ENCODE assay signal across 10 mouse cellular contexts in the genomic region with DNA sequence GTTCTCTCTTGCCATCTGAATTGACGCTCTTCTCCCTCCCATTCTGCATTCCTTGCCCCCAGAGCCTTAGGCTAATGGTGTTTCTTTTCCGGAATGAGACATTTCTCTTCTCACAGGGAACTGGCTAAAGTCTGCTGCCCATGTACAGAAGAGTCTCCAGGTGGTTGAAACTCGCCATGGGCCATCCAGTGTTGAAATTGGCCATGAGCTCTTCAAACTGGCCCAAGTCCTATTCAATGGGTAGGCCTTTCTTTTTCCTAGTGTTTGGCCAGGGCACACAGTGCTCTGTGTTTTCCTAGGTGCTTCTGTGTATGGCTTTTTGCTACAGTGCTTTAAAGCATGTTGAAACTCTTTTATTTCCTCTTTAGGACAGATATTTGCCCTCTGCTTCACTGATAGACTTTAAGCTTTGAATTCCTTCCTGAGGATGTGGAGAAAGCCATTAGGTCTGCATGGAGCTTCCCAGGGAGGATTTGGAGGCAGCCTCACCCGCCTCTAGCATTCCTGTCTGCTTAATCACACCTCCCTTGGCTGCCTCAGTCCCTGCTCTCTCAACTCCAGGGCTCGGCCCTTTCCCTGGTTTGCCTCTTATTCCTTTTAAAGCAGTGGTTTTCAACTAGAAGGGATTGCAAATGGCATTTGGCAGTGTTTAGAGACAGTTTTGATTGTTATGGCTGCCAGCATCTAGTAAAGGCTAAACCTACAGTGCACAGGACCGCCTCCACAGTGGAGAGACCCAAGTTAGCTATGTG. TPM values are rescaled to one million over a fixed set of nuclear protein-coding genes. Genes with fewer than 3 reads are reported as not detected.
A peak's percentile ranks its signal among the peaks of the same experiment; 100 is the strongest.
DNase-seq lines count a peak whose midpoint lies in the region; ATAC-seq and TF ChIP-seq lines count a peak whose summit lies in the region.
"Had no signal": no experiment of that assay in that cellular context is flagged by ENCODE, and none has a peak within 500 bp of the region (broad histone marks: within the 10 kb centered on the region; RNA-seq: fewer than 3 reads in every experiment).

No protein-coding gene starts in this region.

- H3K4me3 ChIP-seq in embryonic facial prominence, embryonic 15.5 days (replicated peaks) = no peak overlapping the region
- no peak overlapping the region for H3K4me3 ChIP-seq in embryonic facial prominence, embryonic 10.5 days
- no peak overlapping the region for H3K4me3 ChIP-seq in C2C12 (ENCODE audit: insufficient read depth, poor library complexity, severe bottlenecking)
- H3K4me3 ChIP-seq in lung, embryonic 16.5 days (ENCODE audit: low read length) = no peak overlapping the region
- no peak overlapping the region for H3K4me3 ChIP-seq in hindbrain, embryonic 10.5 days

- peak overlapping the region; percentile 24 for H3ac ChIP-seq in C2C12 (ENCODE audit: control insufficient read depth, insufficient read length, low read depth)

- H3K79me3 ChIP-seq in C2C12 (ENCODE audit: low read depth) = peaks cover 2% of the 10 kb centered on the region

- no peak overlapping the region for H3K9ac ChIP-seq in embryonic facial prominence, embryonic 15.5 days
- no peak overlapping the region for H3K9ac ChIP-seq in lung, embryonic 16.5 days (ENCODE audit: low read length)

- H3K27me3 ChIP-seq in embryonic facial prominence, embryonic 15.5 days = no peaks in the 10 kb centered on the region
- no peaks in the 10 kb centered on the region for H3K27me3 ChIP-seq in embryonic facial prominence, embryonic 10.5 days (replicated peaks; ENCODE audit: low read depth, poor library complexity, severe bottlenecking)
- H3K27me3 ChIP-seq in C2C12 (ENCODE audit: control insufficient read depth, insufficient read depth, insufficient read length) = no peaks in the 10 kb centered on the region
- H3K27me3 ChIP-seq in lung, embryonic 16.5 days (ENCODE audit: control insufficient read depth, insufficient read depth, low read depth, low read length) = no peaks in the 10 kb centered on the region
- H3K27me3 ChIP-seq in hindbrain, embryonic 10.5 days (ENCODE audit: insufficient read depth, poor library complexity, severe bottlenecking) = no peaks in the 10 kb centered on the region

- no peak for DNase-seq in embryonic facial prominence, embryonic 10.5 days (ENCODE audit: low spot score)
- peak; percentile 42 for DNase-seq in heart, adult 8-10 months (ENCODE audit: low spot score)
- no peak for DNase-seq in hindbrain, embryonic 10.5 days (ENCODE audit: low spot score)
- DNase-seq in thymus, postnatal 36 days = no peak
- no peak for DNase-seq in testis, postnatal 10 days (ENCODE audit: low spot score)

- ATAC-seq in embryonic facial prominence, embryonic 15.5 days (ENCODE audit: insufficient number of reproducible peaks, low FRiP score, low TSS enrichment, low read depth) = no peak
- peak; percentile 56; the same call in 1 of the 2 replicates for ATAC-seq in lung, embryonic 16.5 days (ENCODE audit: low read depth)

- H3K4me2 ChIP-seq in embryonic facial prominence, embryonic 15.5 days (replicated peaks) = no peak overlapping the region
- H3K4me2 ChIP-seq in lung, embryonic 16.5 days (ENCODE audit: low read depth, low read length) = no peak overlapping the region

- H3K4me1 ChIP-seq in embryonic facial prominence, embryonic 15.5 days = peaks cover 8% of the 10 kb centered on the region
- H3K4me1 ChIP-seq in embryonic facial prominence, embryonic 10.5 days = 0 out of 2 replicates have a peak, but pooled peaks cover 3% of the 10 kb centered on the region
- no peaks in the 10 kb centered on the region; the same call in 1 of the 2 replicates for H3K4me1 ChIP-seq in lung, embryonic 16.5 days (replicated peaks; ENCODE audit: control insufficient read depth, insufficient read depth, low read length)
- H3K4me1 ChIP-seq in hindbrain, embryonic 10.5 days (replicated peaks) = no peaks in the 10 kb centered on the region

- peaks cover 21% of the 10 kb centered on the region for H3K79me2 ChIP-seq in C2C12 (ENCODE audit: control insufficient read depth, insufficient read depth)

- 56% methylated on average over 6 of the region's 6 CpGs for whole genome bisulfite sequencing in embryonic facial prominence, embryonic 15.5 days
- 75% methylated on average over 6 of the region's 6 CpGs for WGBS in embryonic facial prominence, embryonic 10.5 days
- WGBS in lung, embryonic 16.5 days = 60% methylated on average over 6 of the region's 6 CpGs
- WGBS in hindbrain, embryonic 10.5 days = 82% methylated on average over 6 of the region's 6 CpGs

- H3K9me3 ChIP-seq in embryonic facial prominence, embryonic 15.5 days (replicated peaks) = no peaks in the 10 kb centered on the region
- no peaks in the 10 kb centered on the region for H3K9me3 ChIP-seq in embryonic facial prominence, embryonic 10.5 days
- no peaks in the 10 kb centered on the region for H3K9me3 ChIP-seq in lung, embryonic 16.5 days (ENCODE audit: control insufficient read depth, low read length)
- H3K9me3 ChIP-seq in hindbrain, embryonic 10.5 days = no peaks in the 10 kb centered on the region

- H3K36me3 ChIP-seq in embryonic facial prominence, embryonic 15.5 days = no peaks in the 10 kb centered on the region; the same call in 1 of the 2 replicates
- H3K36me3 ChIP-seq in embryonic facial prominence, embryonic 10.5 days (replicated peaks) = peaks cover 22% of the 10 kb centered on the region
- H3K36me3 ChIP-seq in C2C12 (ENCODE audit: control insufficient read depth, insufficient read depth) = peaks cover 21% of the 10 kb centered on the region
- no peaks in the 10 kb centered on the region for H3K36me3 ChIP-seq in lung, embryonic 16.5 days (ENCODE audit: control insufficient read depth, insufficient read depth, low read length)
- peaks cover 10% of the 10 kb centered on the region for H3K36me3 ChIP-seq in hindbrain, embryonic 10.5 days

- TF ChIP-seq CTCF in C2C12 (IDR thresholded peaks at IDR 0.05; ENCODE audit: control insufficient read depth, insufficient read depth, insufficient read length) = no peak

- H3K27ac ChIP-seq in embryonic facial prominence, embryonic 15.5 days (replicated peaks) = 0 out of 2 replicates have a peak overlapping the region, but pooled peaks have one; percentile 1
- H3K27ac ChIP-seq in embryonic facial prominence, embryonic 10.5 days (replicated peaks) = no peak overlapping the region
- peak overlapping the region; percentile 45; the same call in 1 of the 2 replicates for H3K27ac ChIP-seq in lung, embryonic 16.5 days (ENCODE audit: low read length)
- H3K27ac ChIP-seq in hindbrain, embryonic 10.5 days = no peak overlapping the region

TF ChIP-seq in C2C12, 6 proteins besides CTCF, POLR2A, EP300 and RAD21:
- TF ChIP-seq MYOD1 (IDR thresholded peaks at IDR 0.05; ENCODE audit: control insufficient read depth, insufficient read length, low read depth) = no peak
- TF ChIP-seq MAX (IDR thresholded peaks at IDR 0.05) = peak; percentile 25
- TF ChIP-seq MYOG (IDR thresholded peaks at IDR 0.05; ENCODE audit: control insufficient read depth, extremely low read depth, insufficient read length) = no peak
- TF ChIP-seq CEBPB (IDR thresholded peaks at IDR 0.05; ENCODE audit: low read depth) = no peak
- TF ChIP-seq FOSL1 (IDR thresholded peaks at IDR 0.05; ENCODE audit: insufficient read depth, low read length, poor library complexity, severe bottlenecking) = peak; percentile 33
- no peak for TF ChIP-seq USF1 (IDR thresholded peaks at IDR 0.05; ENCODE audit: low read depth)

RNA-seq across cellular contexts. Expression of a gene that starts 19.0 kb away (rescaled TPM):
- polyA plus RNA-seq in embryonic facial prominence, embryonic 15.5 days (2015; fragmentation: Nextera tagmentation; extraction: Ambion mirVana) = 393 and 406 TPM in 2 replicates
- polyA plus RNA-seq in embryonic facial prominence, embryonic 10.5 days (2016; fragmentation: Nextera tagmentation; extraction: Ambion mirVana) = 211 and 216 TPM in 2 replicates
- 1,152 TPM for polyA plus RNA-seq in C2C12 (2012; fragmentation: generic; extraction: Trizol)
- total RNA-seq in heart, adult 8-10 months (2022) = 10 to 100 TPM; 13.2 to 18.3 (median 16.8) TPM
- polyA plus RNA-seq in lung, embryonic 16.5 days (2015; fragmentation: Nextera tagmentation; extraction: Ambion mirVana) = 61.3 and 67.5 TPM in 2 replicates
- 95.3 and 106 TPM in 2 replicates for polyA plus RNA-seq in hindbrain, embryonic 10.5 days (2016; fragmentation: Nextera tagmentation; extraction: Ambion mirVana)

RNA-seq across cellular contexts. Expression of a gene that starts 35.9 kb away (rescaled TPM):
- 0.09 TPM in 1 of 2 replicates, not detected in the other for polyA plus RNA-seq in embryonic facial prominence, embryonic 15.5 days (2015; fragmentation: Nextera tagmentation; extraction: Ambion mirVana)
- polyA plus RNA-seq in embryonic facial prominence, embryonic 10.5 days (2016; fragmentation: Nextera tagmentation; extraction: Ambion mirVana) = not detected in 2 replicates
- polyA plus RNA-seq in C2C12 (2012; fragmentation: generic; extraction: Trizol) = 0.07 TPM
- total RNA-seq in heart, adult 8-10 months (2022) = not detected
- 0.95 and 9.2 TPM in 2 replicates for polyA plus RNA-seq in lung, embryonic 16.5 days (2015; fragmentation: Nextera tagmentation; extraction: Ambion mirVana)
- polyA plus RNA-seq in hindbrain, embryonic 10.5 days (2016; fragmentation: Nextera tagmentation; extraction: Ambion mirVana) = 0.07 TPM in 1 of 2 replicates, not detected in the other
- total RNA-seq: heart, postnatal 36 days; megakaryocyte-erythroid progenitor cell, adult 5-6 weeks had no signal

RNA-seq across cellular contexts. Expression of a gene that starts 51.0 kb away (rescaled TPM):
- 6.3 and 7.4 TPM in 2 replicates for polyA plus RNA-seq in embryonic facial prominence, embryonic 15.5 days (2015; fragmentation: Nextera tagmentation; extraction: Ambion mirVana)
- 6.0 and 6.8 TPM in 2 replicates for polyA plus RNA-seq in embryonic facial prominence, embryonic 10.5 days (2016; fragmentation: Nextera tagmentation; extraction: Ambion mirVana)
- 21.6 TPM for polyA plus RNA-seq in C2C12 (2012; fragmentation: generic; extraction: Trizol)
- 10 to 100 TPM in 1 of 4 experiments, 1 to 10 TPM in 3; 7.9 to 10.1 (median 8.8) TPM for total RNA-seq in heart, adult 8-10 months (2022)
- polyA plus RNA-seq in lung, embryonic 16.5 days (2015; fragmentation: Nextera tagmentation; extraction: Ambion mirVana) = 5.3 and 5.9 TPM in 2 replicates
- polyA plus RNA-seq in hindbrain, embryonic 10.5 days (2016; fragmentation: Nextera tagmentation; extraction: Ambion mirVana) = 7.7 and 8.6 TPM in 2 replicates

RNA-seq across cellular contexts. Expression of a gene that starts 55.2 kb away (rescaled TPM):
- 13.2 and 13.8 TPM in 2 replicates for polyA plus RNA-seq in embryonic facial prominence, embryonic 15.5 days (2015; fragmentation: Nextera tagmentation; extraction: Ambion mirVana)
- 18.2 TPM in 2 replicates for polyA plus RNA-seq in embryonic facial prominence, embryonic 10.5 days (2016; fragmentation: Nextera tagmentation; extraction: Ambion mirVana)
- 14.7 TPM for polyA plus RNA-seq in C2C12 (2012; fragmentation: generic; extraction: Trizol)
- total RNA-seq in heart, adult 8-10 months (2022) = 10 to 100 TPM in 1 of 4 experiments, 1 to 10 TPM in 3; 5.7 to 10.1 (median 8.3) TPM
- polyA plus RNA-seq in lung, embryonic 16.5 days (2015; fragmentation: Nextera tagmentation; extraction: Ambion mirVana) = 14.1 and 16.9 TPM in 2 replicates
- polyA plus RNA-seq in hindbrain, embryonic 10.5 days (2016; fragmentation: Nextera tagmentation; extraction: Ambion mirVana) = 14.6 and 17.4 TPM in 2 replicates

RNA-seq across cellular contexts. Expression of a gene that starts 55.4 kb away (rescaled TPM):
- polyA plus RNA-seq in embryonic facial prominence, embryonic 15.5 days (2015; fragmentation: Nextera tagmentation; extraction: Ambion mirVana) = 92.7 and 96.4 TPM in 2 replicates
- 192 and 201 TPM in 2 replicates for polyA plus RNA-seq in embryonic facial prominence, embryonic 10.5 days (2016; fragmentation: Nextera tagmentation; extraction: Ambion mirVana)
- polyA plus RNA-seq in C2C12 (2012; fragmentation: generic; extraction: Trizol) = 164 TPM
- total RNA-seq in heart, adult 8-10 months (2022) = 10 to 100 TPM; 62.6 to 69.4 (median 67.4) TPM
- polyA plus RNA-seq in lung, embryonic 16.5 days (2015; fragmentation: Nextera tagmentation; extraction: Ambion mirVana) = 172 and 191 TPM in 2 replicates
- 136 and 178 TPM in 2 replicates for polyA plus RNA-seq in hindbrain, embryonic 10.5 days (2016; fragmentation: Nextera tagmentation; extraction: Ambion mirVana)

Comparison
In these comparisons a context has a peak if more than half of its experiments do, and no peak if none do; other contexts are left out.
1. H3K27ac ChIP-seq: peak in embryonic facial prominence, embryonic 15.5 days (single experiment) and lung, embryonic 16.5 days (single experiment); none in embryonic facial prominence, embryonic 10.5 days (single experiment) and hindbrain, embryonic 10.5 days (single experiment).